Mouse (Mus musculus) erythroblast, embryonic 14.5 days (primary cell): ENCODE measurements around the gene Aire.

ENCODE experiments used
- GATA1 ChIP-seq: IDR thresholded peaks from 2 replicates; pipeline ENCODE4 v1.6.1; 2012; ENCODE audit warnings: low read length, inconsistent platforms, mixed read lengths
- TAL1 ChIP-seq: IDR thresholded peaks from 3 replicates; pipeline ENCODE4 v1.6.1; 2012; ENCODE audit warnings: low read length, inconsistent platforms, mixed read lengths

GRCm38 (mm10) chr10:78063122-78063521, 19.7 kb upstream of the Aire start:
- no peak for TF ChIP-seq TAL1
- TF ChIP-seq GATA1 = no peak
